Mouse (Mus musculus) testis, postnatal 10 days (tissue): Measurements from ENCODE around the gene Cript.
"Not testable (repeated sequence)": the region's sequence is repeated elsewhere in the genome, so short reads cannot be mapped to it uniquely, and the experiment has no call there.

Source experiments
- DNase-seq: peaks from one replicate; pipeline ENCODE4 v3.0.0; 2021; ENCODE audit warnings: low spot score

Gene Cript

GRCm38 (mm10) chr17:87050469-87051175, 25.3 kb downstream of the Cript start:
- peak; percentile 67 for DNase-seq

GRCm38 (mm10) chr17:87051652-87052051, 26.3 kb downstream of the Cript start:
- peak; percentile 23 for DNase-seq

GRCm38 (mm10) chr17:87052432-87052831, 27.1 kb downstream of the Cript start:
- DNase-seq: peak; percentile 7

GRCm38 (mm10) chr17:87053921-87054320, 28.6 kb downstream of the Cript start:
- DNase-seq: peak; percentile 53

- no peak for DNase-seq
These were observed 29.7 kb downstream of the Cript start for GRCm38 (mm10) chr17:87055051-87055459.

- DNase-seq: no peak
These were observed 30.3 kb downstream of the Cript start for GRCm38 (mm10) chr17:87055663-87056062.

- no peak for DNase-seq
These were observed 31.4 kb downstream of the Cript start for GRCm38 (mm10) chr17:87056761-87057160.

- peak; percentile 65 for DNase-seq
These were observed 32.3 kb downstream of the Cript start for GRCm38 (mm10) chr17:87057486-87058266.

- DNase-seq: no peak
These were observed 37.3 kb downstream of the Cript start for GRCm38 (mm10) chr17:87062639-87063038.

- no peak for DNase-seq
These were observed 38.1 kb downstream of the Cript start for GRCm38 (mm10) chr17:87063461-87063860.

GRCm38 (mm10) chr17:87063969-87064368, 38.6 kb downstream of the Cript start:
- DNase-seq: no peak

GRCm38 (mm10) chr17:87068997-87069396, 43.6 kb downstream of the Cript start:
- DNase-seq: no peak

- not testable (repeated sequence) for DNase-seq
These were observed 46.8 kb downstream of the Cript start for GRCm38 (mm10) chr17:87072183-87072582.

- DNase-seq: no peak
These were observed 47.6 kb downstream of the Cript start for GRCm38 (mm10) chr17:87072766-87073440.

GRCm38 (mm10) chr17:87073470-87073869, 48.1 kb downstream of the Cript start:
- no peak for DNase-seq

GRCm38 (mm10) chr17:87078217-87078616, 52.9 kb downstream of the Cript start:
- DNase-seq: not testable (repeated sequence)

- no peak for DNase-seq
These were observed 55.4 kb downstream of the Cript start for GRCm38 (mm10) chr17:87080724-87081123.

GRCm38 (mm10) chr17:87082547-87082946, 57.2 kb downstream of the Cript start:
- no peak for DNase-seq

- DNase-seq: no peak
These were observed 58.3 kb downstream of the Cript start for GRCm38 (mm10) chr17:87083671-87084070.
